Mouse (Mus musculus) heart, adult 2 months (tissue): ENCODE measurements around the gene Rbfox3.

ENCODE experiments used
- CTCF ChIP-seq: fragments of 200-600 bp; IDR thresholded peaks from 2 replicates; pipeline ENCODE4 v1.8.1; 2022; ENCODE audit warnings: antibody characterized with exemption, mild to moderate bottlenecking, moderate library complexity
- EP300 ChIP-seq: fragments of 200-500 bp; IDR thresholded peaks from 2 replicates; pipeline ENCODE4 v1.6.1; 2011; ENCODE audit warnings: low read depth, low read length, control low read depth; ENCODE audit not compliant: insufficient read depth

DNA sequence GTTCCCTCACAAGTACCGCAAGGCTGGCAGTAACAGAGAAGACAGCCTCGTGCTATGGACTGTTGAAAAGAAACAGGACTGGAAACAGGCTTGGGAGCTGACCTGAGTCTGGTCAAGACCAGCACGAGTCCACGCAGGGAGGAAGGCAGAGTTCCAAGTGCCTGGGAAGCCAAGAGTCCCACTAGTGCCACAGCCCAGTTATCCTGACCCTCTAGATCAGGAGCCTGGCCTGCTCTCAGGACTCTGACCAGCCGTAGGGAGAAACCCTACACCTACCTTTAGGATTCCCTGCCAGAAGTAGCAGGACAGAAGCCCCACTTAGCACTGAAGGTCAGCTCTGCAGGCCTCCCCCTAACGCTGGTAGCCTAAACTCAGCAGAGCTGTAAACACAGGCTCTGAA lies 1.3 kb upstream of the Rbfox3 start:
- no peak for TF ChIP-seq EP300
- no peak for TF ChIP-seq CTCF
